8 mouse cellular contexts compared by ENCODE assay signal in the genomic region with DNA sequence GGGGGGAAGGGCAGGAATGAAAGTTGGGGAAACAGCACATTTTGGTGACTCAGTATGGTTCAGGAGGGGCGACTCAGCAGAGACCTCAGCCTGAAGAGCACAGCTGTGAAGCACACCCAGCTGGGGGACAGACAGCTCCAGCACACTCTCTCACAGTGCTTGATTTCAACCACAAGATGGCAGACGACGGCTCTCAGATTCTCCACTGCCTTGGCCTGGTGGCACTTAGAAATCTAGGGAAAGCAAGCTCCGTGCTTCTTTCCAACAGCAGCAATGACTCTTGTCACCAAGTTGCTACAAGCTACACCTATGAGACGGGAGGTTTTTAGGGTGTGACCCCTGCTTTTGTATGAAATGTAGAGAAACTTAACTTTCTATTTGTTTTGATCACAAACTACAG.
DNase-seq lines count a peak whose midpoint lies in the region; ATAC-seq lines count a peak whose summit lies in the region.

No protein-coding gene starts in this region.

- no peaks in the 10 kb centered on the region for H3K4me1 ChIP-seq in intestine, embryonic 15.5 days (replicated peaks)
- H3K4me1 ChIP-seq in midbrain, embryonic 10.5 days, result no peaks in the 10 kb centered on the region

- H3K36me3 ChIP-seq in intestine, embryonic 15.5 days, result no peaks in the 10 kb centered on the region
- no peaks in the 10 kb centered on the region for H3K36me3 ChIP-seq in midbrain, embryonic 10.5 days

- H3K4me3 ChIP-seq in intestine, embryonic 15.5 days (replicated peaks), result no peak overlapping the region
- no peak overlapping the region for H3K4me3 ChIP-seq in midbrain, embryonic 10.5 days

- no peak overlapping the region for H3K4me2 ChIP-seq in intestine, embryonic 15.5 days (replicated peaks)

- no peaks in the 10 kb centered on the region for H3K27me3 ChIP-seq in intestine, embryonic 15.5 days (replicated peaks)
- H3K27me3 ChIP-seq in midbrain, embryonic 10.5 days (ENCODE audit: low read depth, poor library complexity, severe bottlenecking), result no peaks in the 10 kb centered on the region

- WGBS in intestine, embryonic 15.5 days, result 7% methylated on average over 5 of the region's 5 CpGs
- 6% methylated on average over 5 of the region's 5 CpGs for WGBS in midbrain, embryonic 10.5 days

- H3K27ac ChIP-seq in intestine, embryonic 15.5 days, result no peak overlapping the region
- H3K27ac ChIP-seq in midbrain, embryonic 10.5 days (replicated peaks), result no peak overlapping the region

- ATAC-seq in intestine, embryonic 15.5 days, result peak; percentile 85

- H3K9ac ChIP-seq in intestine, embryonic 15.5 days, result no peak overlapping the region

- DNase-seq in urinary bladder, adult 18-20 months (ENCODE audit: low spot score in 2 of 2), result peak; percentile 21 to 42
- no peak for DNase-seq in urinary bladder, adult 2 months (ENCODE audit: low spot score)
- DNase-seq in embryo, embryonic 11 days, result peak; percentile 86
- peak; percentile 42 to 58 for DNase-seq in gastrocnemius, postnatal 36 days
- DNase-seq in left cerebral cortex, postnatal 14 days (ENCODE audit: low spot score in 2 of 2), result peak; percentile 87
- peak; percentile 73 for DNase-seq in midbrain, embryonic 10.5 days (ENCODE audit: low spot score)
- DNase-seq in right cerebral cortex, postnatal 4 days, result peak; percentile 62

- intact Hi-C loops in gastrocnemius, postnatal 36 days (cut with DNase I), result loop anchor here (1.0 to 5.0 kb wide), 2 partner anchors 101 to 207 kb away; no protein-coding TSS in a partner anchor
- intact Hi-C loops in left cerebral cortex, postnatal 14 days (cut with DNase I), result loop anchor here (1.0 to 2.0 kb wide), 2 partner anchors 154 to 209 kb away; no protein-coding TSS in a partner anchor

- no peaks in the 10 kb centered on the region for H3K9me3 ChIP-seq in intestine, embryonic 15.5 days
- H3K9me3 ChIP-seq in midbrain, embryonic 10.5 days (replicated peaks), result no peaks in the 10 kb centered on the region
